Mouse (Mus musculus) embryonic facial prominence, embryonic 15.5 days (tissue): Measurements from ENCODE around the gene Trip12. TPM values are rescaled to one million over a fixed set of nuclear protein-coding genes. Genes with fewer than 3 reads are reported as not detected.

ENCODE experiments used
- ATAC-seq: fragments of 200-750 bp; cut with Nextera tagmentation; 2 replicates; pipeline ENCODE4 v1.8.0; 2017; ENCODE audit warnings: low read depth, moderate TSS enrichment; ENCODE audit not compliant: insufficient number of reproducible peaks, low FRiP score, low TSS enrichment
- H3K27ac ChIP-seq: fragments of 300-500 bp; sonication (generic); replicated peaks from 2 replicates; pipeline ENCODE4 v1.5.1; 2015; ENCODE audit warnings: mild to moderate bottlenecking, inconsistent platforms
- H3K27me3 ChIP-seq: fragments of 300-500 bp; sonication (generic); 2 replicates; pipeline ENCODE4 v1.6.1; 2015; ENCODE audit warnings: inconsistent platforms
- H3K36me3 ChIP-seq: fragments of 300-500 bp; sonication (generic); 2 replicates; pipeline ENCODE4 v1.6.1; 2015; ENCODE audit warnings: mild to moderate bottlenecking, inconsistent platforms
- H3K4me1 ChIP-seq: fragments of 300-500 bp; sonication (generic); 2 replicates; pipeline ENCODE4 v1.6.1; 2015; ENCODE audit warnings: inconsistent platforms
- H3K4me2 ChIP-seq: fragments of 300-500 bp; sonication (generic); replicated peaks from 2 replicates; pipeline ENCODE4 v1.6.1; 2015; ENCODE audit warnings: mild to moderate bottlenecking, inconsistent platforms
- H3K4me3 ChIP-seq: fragments of 300-500 bp; sonication (generic); replicated peaks from 2 replicates; pipeline ENCODE4 v1.5.1; 2015; ENCODE audit warnings: mild to moderate bottlenecking, inconsistent platforms
- H3K9ac ChIP-seq: fragments of 300-500 bp; sonication (generic); 2 replicates; pipeline ENCODE4 v1.6.1; 2015; ENCODE audit warnings: inconsistent platforms
- H3K9me3 ChIP-seq: fragments of 300-500 bp; sonication (generic); replicated peaks from 2 replicates; pipeline ENCODE4 v1.6.1; 2016; ENCODE audit warnings: inconsistent platforms
- WGBS: fragments of 180-500 bp; shearing (Covaris S2); methylation state at CpG from one replicate; pipeline ENCODE4 v1.1.7; 2015; 5-methylcytosine and 5-hydroxymethylcytosine counted together
- polyA plus RNA-seq: library from polyadenylated mRNA; unstranded; fragments of >200 nt; fragmentation: Nextera tagmentation; extraction: Ambion mirVana; gene quantifications from 2 replicates; pipeline ENCODE4 v1.2.1, GENCODE M21; 2015

The Trip12 gene
- polyA plus RNA-seq, 1 experiment from 2014 or later, result 56.5 TPM

- H3K36me3 ChIP-seq, result no peaks in the 10 kb centered on the region
- H3K4me1 ChIP-seq, result peaks cover 5% of the 10 kb centered on the region; the same call in 1 of the 2 replicates
- peak overlapping the region; percentile 93 for H3K4me3 ChIP-seq
- peak overlapping the region; percentile 65; the same call in 1 of the 2 replicates for H3K4me2 ChIP-seq
- no peaks in the 10 kb centered on the region for H3K27me3 ChIP-seq
- no peak for ATAC-seq
- no peaks in the 10 kb centered on the region for H3K9me3 ChIP-seq
- WGBS, result 61% methylated on average over 3 of the region's 3 CpGs
- H3K9ac ChIP-seq, result no peak overlapping the region
- H3K27ac ChIP-seq, result no peak overlapping the region
Observed at GRCm38 (mm10) chr1:84841061-84841460, 745 bp upstream of the Trip12 start.

- peak; percentile 90 for ATAC-seq
- H3K27ac ChIP-seq, result peak within 1 kb of the TSS; percentile 98
- H3K4me1 ChIP-seq, result peaks cover 5% of the 10 kb centered on the region; the same call in 1 of the 2 replicates
- no peaks in the 10 kb centered on the region for H3K36me3 ChIP-seq
- no peaks in the 10 kb centered on the region for H3K27me3 ChIP-seq
- under 1% methylated on average over 52 of the region's 54 CpGs for WGBS
- peak within 1 kb of the TSS; percentile 65 for H3K4me2 ChIP-seq
- peak within 1 kb of the TSS; percentile 93 for H3K4me3 ChIP-seq
- H3K9ac ChIP-seq, result peak within 1 kb of the TSS; percentile 99
- no peaks in the 10 kb centered on the region for H3K9me3 ChIP-seq
Observed at GRCm38 (mm10) chr1:84839309-84840017, 853 bp downstream of the Trip12 start, which contains the start of gene Fbxo36. TSS of gene Fbxo36 (plus strand) at chr1:84839841.

- no peaks in the 10 kb centered on the region for H3K27me3 ChIP-seq
- H3K27ac ChIP-seq, result peak overlapping the region; percentile 98
- peaks cover 5% of the 10 kb centered on the region; the same call in 1 of the 2 replicates for H3K4me1 ChIP-seq
- under 1% methylated on average over 38 of the region's 44 CpGs for WGBS
- peak overlapping the region; percentile 57 for H3K4me2 ChIP-seq
- ATAC-seq, result peak; percentile 78
- peak overlapping the region; percentile 99 for H3K9ac ChIP-seq
- no peaks in the 10 kb centered on the region for H3K9me3 ChIP-seq
- peaks cover 3% of the 10 kb centered on the region; the same call in 1 of the 2 replicates for H3K36me3 ChIP-seq
- peak overlapping the region; percentile 93 for H3K4me3 ChIP-seq
Observed at GRCm38 (mm10) chr1:84838621-84839151, 1.6 kb downstream of the Trip12 start.

GRCm38 (mm10) chr1:84838156-84838555, 2.2 kb downstream of the Trip12 start:
- no peaks in the 10 kb centered on the region for H3K9me3 ChIP-seq
- H3K4me2 ChIP-seq, result peak overlapping the region; percentile 57
- H3K27ac ChIP-seq, result peak overlapping the region; percentile 98
- H3K4me1 ChIP-seq, result peaks cover 5% of the 10 kb centered on the region; the same call in 1 of the 2 replicates
- WGBS, result under 1% methylated on average over 22 of the region's 22 CpGs
- no peak for ATAC-seq
- H3K36me3 ChIP-seq, result peaks cover 9% of the 10 kb centered on the region; the same call in 1 of the 2 replicates
- peak overlapping the region; percentile 93 for H3K4me3 ChIP-seq
- H3K27me3 ChIP-seq, result no peaks in the 10 kb centered on the region
- peak overlapping the region; percentile 99 for H3K9ac ChIP-seq

GRCm38 (mm10) chr1:84837523-84838145, 2.7 kb downstream of the Trip12 start:
- H3K4me1 ChIP-seq, result peaks cover 5% of the 10 kb centered on the region; the same call in 1 of the 2 replicates
- H3K27ac ChIP-seq, result peak overlapping the region; percentile 98; the same call in 1 of the 2 replicates
- ATAC-seq, result no peak
- peak overlapping the region; percentile 99; the same call in 1 of the 2 replicates for H3K9ac ChIP-seq
- peak overlapping the region; percentile 57 for H3K4me2 ChIP-seq
- H3K36me3 ChIP-seq, result peaks cover 12% of the 10 kb centered on the region; the same call in 1 of the 2 replicates
- H3K9me3 ChIP-seq, result no peaks in the 10 kb centered on the region
- 6% methylated on average over 20 of the region's 20 CpGs for WGBS
- peak overlapping the region; percentile 93 for H3K4me3 ChIP-seq
- no peaks in the 10 kb centered on the region for H3K27me3 ChIP-seq

GRCm38 (mm10) chr1:84825091-84825490, 15.2 kb downstream of the Trip12 start:
- Histone ChIP-seq H3K36me3 (peaks cover 13% of the 10 kb centered on the region), H3K4me1 (no peaks in the 10 kb centered on the region), H3K4me3 (no peak overlapping the region), H3K27ac (no peak overlapping the region), H3K9me3 (no peaks in the 10 kb centered on the region), H3K9ac (no peak overlapping the region), H3K4me2 (no peak overlapping the region), H3K27me3 (no peaks in the 10 kb centered on the region)
- no peak for ATAC-seq
- WGBS, result 32% methylated on average over 2 of the region's 2 CpGs

GRCm38 (mm10) chr1:84817596-84817995, 22.7 kb downstream of the Trip12 start:
- ATAC-seq, result no peak
- Histone ChIP-seq H3K9me3 (no peaks in the 10 kb centered on the region), H3K9ac (no peak overlapping the region), H3K4me1 (no peaks in the 10 kb centered on the region), H3K4me2 (no peak overlapping the region), H3K27ac (no peak overlapping the region), H3K4me3 (no peak overlapping the region), H3K27me3 (no peaks in the 10 kb centered on the region), H3K36me3 (peaks cover 9% of the 10 kb centered on the region)
- 88% methylated on average over 1 of the region's 1 CpGs for WGBS

- H3K4me1 ChIP-seq, result no peaks in the 10 kb centered on the region
- no peak for ATAC-seq
- H3K4me2 ChIP-seq, result no peak overlapping the region
- no peaks in the 10 kb centered on the region for H3K27me3 ChIP-seq
- H3K9me3 ChIP-seq, result no peaks in the 10 kb centered on the region
- H3K36me3 ChIP-seq, result no peaks in the 10 kb centered on the region
- WGBS, result 89% methylated on average over 1 of the region's 1 CpGs
- H3K9ac ChIP-seq, result no peak overlapping the region
- H3K27ac ChIP-seq, result no peak overlapping the region
- no peak overlapping the region for H3K4me3 ChIP-seq
Observed at GRCm38 (mm10) chr1:84803788-84804187, 36.5 kb downstream of the Trip12 start.

GRCm38 (mm10) chr1:84799166-84799565, 41.1 kb downstream of the Trip12 start:
- Histone ChIP-seq H3K4me3 (no peak overlapping the region), H3K4me2 (no peak overlapping the region), H3K4me1 (no peaks in the 10 kb centered on the region), H3K9me3 (no peaks in the 10 kb centered on the region), H3K27me3 (no peaks in the 10 kb centered on the region), H3K9ac (no peak overlapping the region), H3K27ac (no peak overlapping the region), H3K36me3 (0 out of 2 replicates have a peak, but pooled peaks cover 1% of the 10 kb centered on the region)
- no peak for ATAC-seq

- 94% methylated on average over 7 of the region's 7 CpGs for WGBS
- no peaks in the 10 kb centered on the region for H3K4me1 ChIP-seq
- H3K27me3 ChIP-seq, result no peaks in the 10 kb centered on the region
- H3K9ac ChIP-seq, result no peak overlapping the region
- ATAC-seq, result no peak
- H3K4me3 ChIP-seq, result no peak overlapping the region
- H3K27ac ChIP-seq, result no peak overlapping the region
- no peak overlapping the region for H3K4me2 ChIP-seq
- no peaks in the 10 kb centered on the region for H3K9me3 ChIP-seq
- H3K36me3 ChIP-seq, result peaks cover 29% of the 10 kb centered on the region
Observed at GRCm38 (mm10) chr1:84795335-84795734, 45.0 kb downstream of the Trip12 start.

GRCm38 (mm10) chr1:84791393-84791792, 48.9 kb downstream of the Trip12 start:
- WGBS, result 83% methylated on average over 2 of the region's 2 CpGs
- no peak for ATAC-seq
- peaks cover 51% of the 10 kb centered on the region for H3K36me3 ChIP-seq
- H3K4me3 ChIP-seq, result no peak overlapping the region
- H3K27ac ChIP-seq, result no peak overlapping the region
- no peaks in the 10 kb centered on the region for H3K27me3 ChIP-seq
- no peaks in the 10 kb centered on the region for H3K4me1 ChIP-seq
- no peak overlapping the region for H3K4me2 ChIP-seq
- H3K9me3 ChIP-seq, result no peaks in the 10 kb centered on the region
- H3K9ac ChIP-seq, result no peak overlapping the region
